Mouse (Mus musculus): ENCODE measurements around the gene Zbtb18.

Gene Zbtb18

GRCm38 (mm10) chr1:177442196-177442808 lies at the start of gene Zbtb18:
Gene Zbtb18 (plus strand): TSS chr1:177442351.
- no peak for DNase-seq (ENCODE audit: low spot score)

DNA sequence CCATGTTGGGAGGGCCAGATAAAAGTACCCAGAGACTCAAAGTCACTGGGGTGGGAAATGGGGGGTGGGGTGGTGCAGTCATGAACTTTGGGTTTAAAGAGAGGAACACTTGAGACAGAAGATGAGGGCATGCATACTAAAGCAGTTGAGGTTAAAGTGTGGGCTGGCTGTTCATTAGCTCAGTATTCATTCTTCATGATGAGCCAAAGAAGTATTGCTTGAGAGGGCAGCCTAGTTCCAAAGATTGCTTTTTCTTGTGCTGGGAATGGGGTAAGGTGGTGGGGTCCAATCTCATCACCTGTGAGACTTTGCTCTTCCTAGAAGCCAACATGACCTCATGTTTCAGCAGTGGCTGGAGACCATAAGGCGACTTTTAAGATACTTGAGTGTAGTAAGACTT lies 44.7 kb upstream of the Zbtb18 start:
- no peak for DNase-seq (ENCODE audit: low spot score)

DNA sequence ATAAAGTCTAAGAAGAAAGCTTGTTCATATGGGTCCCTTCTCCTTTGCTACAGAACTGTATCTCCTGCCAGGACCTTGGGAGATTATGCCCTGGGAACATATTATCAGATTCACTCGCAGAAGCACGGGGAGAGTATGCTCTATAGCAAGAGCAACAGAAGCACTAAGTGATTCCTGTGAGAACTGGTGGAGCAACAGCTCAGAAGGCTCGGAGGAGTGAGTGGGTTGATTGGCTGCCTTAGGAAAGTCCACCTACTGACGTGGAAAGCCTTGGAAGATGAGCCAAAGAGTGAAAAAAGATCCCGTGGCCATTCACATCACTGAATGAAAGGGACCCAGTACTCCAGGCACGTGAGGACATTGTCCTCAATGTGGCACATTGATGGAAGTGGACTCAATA lies 37.0 kb upstream of the Zbtb18 start:
- DNase-seq (ENCODE audit: low spot score) = no peak

DNA sequence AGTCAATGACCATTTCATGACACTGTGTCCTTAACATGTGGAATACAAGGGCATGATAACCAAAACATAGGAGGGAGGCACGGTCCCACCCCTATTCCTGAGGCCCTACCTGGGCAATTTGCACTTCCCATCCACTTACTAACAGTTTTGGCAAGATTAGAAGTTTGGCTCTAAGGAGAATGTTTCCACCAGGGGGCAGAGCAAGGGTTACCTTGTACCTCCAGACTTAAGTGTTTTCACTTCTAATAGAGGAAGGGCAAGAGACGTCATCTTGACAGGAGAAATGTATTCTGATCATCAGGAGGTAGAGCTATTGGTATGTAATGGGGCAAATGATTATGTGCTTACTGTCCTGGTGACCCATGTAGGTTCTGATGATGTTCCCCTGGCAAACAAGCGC lies 33.5 kb upstream of the Zbtb18 start:
- DNase-seq (ENCODE audit: low spot score) = peak; percentile 58

- no peak for DNase-seq (ENCODE audit: low spot score)
Observed at GRCm38 (mm10) chr1:177410769-177411348, 31.3 kb upstream of the Zbtb18 start.

GRCm38 (mm10) chr1:177411359-177412358 lies 30.5 kb upstream of the Zbtb18 start:
- DNase-seq (ENCODE audit: low spot score) = no peak

- DNase-seq (ENCODE audit: low spot score) = no peak
Observed at GRCm38 (mm10) chr1:177419331-177419730, 22.8 kb upstream of the Zbtb18 start.

- DNase-seq (ENCODE audit: low spot score) = no peak
Observed at GRCm38 (mm10) chr1:177420126-177420525, 22.0 kb upstream of the Zbtb18 start.

- no peak for DNase-seq (ENCODE audit: low spot score)
Observed at GRCm38 (mm10) chr1:177427862-177428261, 14.3 kb upstream of the Zbtb18 start.

DNA sequence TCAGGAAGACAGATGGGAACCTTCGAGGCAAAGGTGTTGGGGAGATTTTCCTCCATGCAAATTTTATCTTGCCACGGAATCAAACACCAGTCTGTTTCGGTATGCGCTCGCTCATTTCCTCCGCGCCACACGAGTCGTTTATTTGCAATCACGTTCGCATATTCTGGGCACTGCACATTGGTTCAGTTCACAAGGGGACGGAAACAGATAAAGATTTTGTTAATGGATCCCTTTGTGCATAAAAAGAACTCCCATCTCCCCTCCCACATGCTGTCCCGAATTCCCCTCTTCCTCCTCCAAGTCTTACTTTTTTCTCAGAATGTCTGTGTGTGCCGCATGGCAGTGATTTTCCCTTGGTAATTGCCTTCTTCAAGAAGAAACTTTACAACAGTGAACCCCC lies 13.8 kb upstream of the Zbtb18 start:
- no peak for DNase-seq (ENCODE audit: low spot score)

GRCm38 (mm10) chr1:177429067-177429466 lies 13.1 kb upstream of the Zbtb18 start:
- DNase-seq (ENCODE audit: low spot score) = no peak

- DNase-seq (ENCODE audit: low spot score) = no peak
Observed at GRCm38 (mm10) chr1:177440411-177440810, 1.7 kb upstream of the Zbtb18 start.

DNA sequence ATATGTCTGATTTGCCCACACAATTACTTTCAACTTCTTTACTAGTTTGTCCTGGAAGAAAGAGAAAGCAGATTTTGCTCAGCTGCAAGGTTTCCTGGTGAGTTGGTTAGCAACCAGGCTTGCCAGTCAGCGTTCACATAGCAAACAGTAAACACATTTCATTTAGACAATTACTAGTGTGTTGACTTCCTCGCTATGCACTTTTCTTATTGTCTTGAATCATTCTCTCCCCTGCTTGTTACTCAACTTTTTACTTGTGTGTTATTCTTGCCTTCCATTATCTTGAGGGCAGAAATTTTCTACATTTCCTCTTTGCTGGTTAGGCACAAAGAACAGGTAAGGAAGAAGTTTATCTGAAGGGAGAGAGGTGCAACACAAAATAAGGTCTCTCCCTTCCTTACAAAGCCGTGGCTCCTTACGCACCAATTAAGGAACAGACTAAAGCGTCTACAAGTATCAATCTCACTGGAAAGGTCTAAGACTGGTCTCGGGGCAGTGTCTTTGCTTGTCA lies 1.1 kb upstream of the Zbtb18 start:
- DNase-seq (ENCODE audit: low spot score) = no peak

DNA sequence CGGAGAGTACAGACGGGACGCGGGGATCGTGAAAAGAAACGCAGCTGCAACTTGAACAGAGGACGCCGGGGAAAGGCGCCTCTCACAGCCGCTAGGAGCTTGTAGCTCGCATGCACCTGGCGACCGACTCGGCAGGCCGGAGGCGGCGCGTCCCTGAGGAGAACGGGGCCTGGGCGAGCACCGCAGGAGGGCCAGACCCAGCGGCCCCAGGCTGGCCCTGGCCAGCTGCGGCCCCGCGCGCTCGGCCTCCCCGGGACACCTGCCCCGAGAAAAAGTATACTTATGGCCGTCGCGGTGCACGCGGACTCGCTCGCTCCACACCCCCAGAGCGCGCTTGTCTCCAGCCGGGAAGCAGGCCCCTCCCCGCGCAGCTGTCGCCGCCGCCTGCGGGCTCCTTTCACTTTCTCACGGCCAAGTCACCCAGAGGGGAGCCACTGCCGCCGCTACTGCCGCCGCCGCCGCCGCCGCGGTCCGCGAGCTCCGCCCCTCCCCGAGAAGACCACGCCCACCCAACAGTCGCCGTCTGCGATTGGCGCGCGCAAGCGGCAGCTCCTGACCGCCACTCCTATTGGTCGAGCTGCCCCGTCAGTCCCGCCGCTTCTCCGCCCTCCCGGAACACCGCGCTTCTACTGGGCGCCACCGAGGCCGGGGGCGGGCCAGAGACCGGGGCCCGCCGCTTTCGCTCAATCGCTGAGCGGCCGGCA lies 507 bp upstream of the Zbtb18 start:
- DNase-seq (ENCODE audit: low spot score) = peak; percentile 98

- peak; percentile 52 for DNase-seq (ENCODE audit: low spot score)
Observed at GRCm38 (mm10) chr1:177442821-177443723, 921 bp downstream of the Zbtb18 start.

DNA sequence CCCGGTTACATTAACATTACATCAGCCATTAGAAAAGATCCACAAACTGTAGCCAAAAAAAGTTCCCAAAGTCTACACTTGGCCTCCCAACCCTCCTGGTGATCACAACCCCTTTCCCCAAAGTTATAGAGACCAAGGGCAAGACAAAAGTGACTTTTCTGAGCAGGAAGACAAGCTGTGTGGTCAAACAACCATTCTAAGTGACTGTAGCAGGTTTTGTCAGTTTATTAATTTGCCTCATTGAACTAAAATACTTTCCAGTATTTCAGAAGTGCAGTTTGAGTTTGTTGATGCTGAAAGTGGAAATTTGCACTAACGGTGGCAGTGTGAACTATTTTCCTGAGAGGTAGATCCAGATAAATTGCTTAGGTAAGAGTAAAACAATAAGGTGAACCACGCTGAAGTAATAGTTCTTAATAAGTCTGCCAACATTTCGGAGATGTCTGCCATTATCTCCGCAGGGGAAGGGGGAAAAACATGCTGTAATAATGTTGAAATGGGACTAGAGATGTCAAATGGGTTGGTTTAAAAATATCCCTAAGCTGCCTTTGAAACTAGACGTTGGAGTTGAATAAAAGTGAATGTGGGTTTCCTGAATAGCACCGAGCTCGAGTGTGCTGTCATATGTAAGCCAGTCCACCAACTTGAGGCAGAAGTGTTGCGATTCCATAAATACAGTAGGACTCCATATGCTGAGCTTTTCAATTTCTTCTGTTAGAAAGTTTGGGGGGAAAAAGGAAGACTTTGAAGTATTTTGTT lies 1.8 kb downstream of the Zbtb18 start:
- no peak for DNase-seq (ENCODE audit: low spot score)

GRCm38 (mm10) chr1:177444483-177444810 lies 2.3 kb downstream of the Zbtb18 start:
- DNase-seq (ENCODE audit: low spot score) = no peak

- DNase-seq (ENCODE audit: low spot score) = no peak
Observed at GRCm38 (mm10) chr1:177444941-177445340, 2.8 kb downstream of the Zbtb18 start.

- DNase-seq (ENCODE audit: low spot score) = no peak
Observed at GRCm38 (mm10) chr1:177445461-177446130, 3.4 kb downstream of the Zbtb18 start.

DNA sequence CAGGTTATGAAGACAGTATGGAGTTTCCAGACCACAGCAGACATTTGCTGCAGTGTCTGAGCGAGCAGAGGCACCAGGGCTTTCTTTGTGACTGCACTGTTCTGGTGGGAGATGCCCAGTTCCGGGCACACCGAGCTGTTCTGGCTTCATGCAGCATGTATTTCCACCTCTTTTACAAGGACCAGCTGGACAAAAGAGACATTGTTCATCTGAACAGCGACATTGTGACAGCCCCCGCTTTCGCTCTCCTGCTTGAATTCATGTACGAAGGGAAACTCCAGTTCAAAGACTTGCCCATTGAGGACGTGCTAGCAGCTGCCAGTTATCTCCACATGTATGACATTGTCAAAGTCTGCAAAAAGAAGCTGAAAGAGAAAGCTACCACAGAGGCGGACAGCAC lies 4.9 kb downstream of the Zbtb18 start:
- DNase-seq (ENCODE audit: low spot score) = no peak
